Mouse (Mus musculus) kidney, adult 11 months (tissue): ENCODE data around the gene Gm4131.

Experiments
- DNase-seq: peaks from one replicate; pipeline ENCODE4 v3.0.0; 2022

Gene Gm4131

DNA sequence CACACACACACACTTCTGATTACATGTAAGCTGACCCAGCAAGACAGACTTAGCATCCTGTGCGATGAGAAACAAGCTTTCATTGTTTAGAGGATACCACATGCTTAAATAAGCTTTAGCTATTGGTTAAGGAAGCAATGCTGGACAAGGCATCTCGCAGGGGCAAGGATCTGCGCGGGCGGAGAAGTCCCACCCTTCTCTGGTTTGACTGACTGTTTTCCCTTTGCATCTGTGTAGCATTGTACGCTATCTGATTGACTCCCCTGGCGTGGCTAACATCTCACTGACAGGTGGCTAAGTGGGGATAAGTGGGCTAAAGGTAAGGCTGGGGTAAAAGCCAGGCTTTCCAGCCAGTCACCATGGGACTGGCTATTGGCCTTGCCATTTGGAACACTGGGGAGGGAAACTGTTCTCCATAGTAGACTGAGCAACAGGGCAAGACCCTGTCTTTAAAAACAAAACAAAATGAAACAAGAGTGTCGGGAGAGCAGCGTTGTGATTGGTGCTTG lies 110.4 kb downstream of the Gm4131 start, which contains the start of gene Gucy1b2:
TSS of gene Gucy1b2 (minus strand) at position 51 of the 509 bp plus-strand sequence.
- DNase-seq: no peak

DNA sequence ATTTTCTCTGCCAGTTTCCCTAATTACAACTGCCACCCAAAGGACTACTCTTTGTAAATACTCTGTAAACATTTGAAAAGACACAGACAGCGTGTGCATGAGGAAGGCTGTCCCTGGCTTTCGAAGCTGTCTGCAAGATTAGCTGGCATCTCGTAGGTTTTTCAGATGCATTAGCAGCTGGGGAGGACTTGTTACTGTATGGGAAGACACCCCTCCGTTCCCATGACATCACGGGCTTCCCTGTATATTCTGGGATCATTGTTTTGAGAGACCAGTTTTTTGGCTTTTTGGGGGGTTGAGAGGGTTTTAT lies 111.2 kb downstream of the Gm4131 start:
- DNase-seq: no peak

GRCm38 (mm10) chr14:62454760-62455569 lies 111.8 kb downstream of the Gm4131 start:
- DNase-seq: no peak

GRCm38 (mm10) chr14:62454136-62454535 lies 112.6 kb downstream of the Gm4131 start:
- DNase-seq: peak; percentile 74

DNA sequence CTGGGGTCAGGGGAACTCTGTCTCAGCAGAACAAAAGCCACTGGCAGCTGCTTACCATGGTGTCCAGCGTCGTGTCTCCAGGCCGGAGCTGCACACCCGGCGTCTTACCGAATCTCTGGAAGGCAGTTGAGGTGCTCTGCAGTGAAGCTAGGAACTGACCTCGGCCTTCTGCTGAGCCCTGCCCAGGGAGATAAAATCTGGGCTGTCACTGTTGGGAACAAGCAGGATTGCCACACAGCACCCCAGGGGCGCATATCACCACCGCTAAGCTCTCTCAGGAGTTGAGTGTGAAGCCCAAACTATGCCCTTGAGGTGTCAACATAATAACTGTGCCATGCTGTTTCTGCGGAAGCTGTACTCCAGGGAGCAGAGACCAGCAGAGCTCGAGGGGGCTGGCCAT lies 113.4 kb downstream of the Gm4131 start:
- no peak for DNase-seq

DNA sequence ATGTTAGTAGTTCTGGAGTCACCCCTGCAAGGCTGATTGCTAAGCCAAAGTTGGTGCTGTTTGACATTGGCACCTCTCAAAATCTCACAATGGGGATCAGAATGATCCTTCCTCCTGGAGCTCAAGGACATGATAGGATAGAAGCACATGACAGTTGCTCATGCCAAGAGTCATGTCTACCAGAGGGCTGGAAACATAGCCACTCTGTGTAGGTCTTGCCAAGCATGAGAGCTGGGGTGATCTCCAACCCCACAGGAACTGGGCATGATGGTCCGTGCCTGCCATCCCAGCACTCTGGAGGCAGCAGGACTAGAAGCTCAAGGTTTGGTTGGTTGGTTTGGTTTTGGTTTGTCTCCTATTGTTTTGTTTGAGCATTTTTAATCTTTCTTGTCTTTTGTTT lies 116.0 kb downstream of the Gm4131 start:
- DNase-seq: no peak

DNA sequence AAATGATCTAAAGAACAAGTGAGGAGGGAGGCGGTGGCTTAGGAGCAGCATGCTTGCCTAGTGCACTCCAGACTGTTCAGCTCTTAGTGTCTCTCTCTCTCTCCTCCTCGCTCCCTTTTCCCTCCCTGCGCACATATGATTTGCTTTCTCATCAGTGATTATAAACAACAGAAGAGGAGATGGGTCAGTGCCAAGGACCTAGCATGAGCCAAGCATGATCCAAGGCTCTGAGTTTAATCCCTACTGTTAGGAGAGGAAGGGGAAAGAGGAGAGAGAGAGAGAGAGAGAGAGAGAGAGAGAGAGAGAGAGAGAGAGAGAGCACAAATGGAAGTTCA lies 119.5 kb downstream of the Gm4131 start:
- DNase-seq: no peak

- no peak for DNase-seq
These were observed 120.1 kb downstream of the Gm4131 start for GRCm38 (mm10) chr14:62446385-62447213.

DNA sequence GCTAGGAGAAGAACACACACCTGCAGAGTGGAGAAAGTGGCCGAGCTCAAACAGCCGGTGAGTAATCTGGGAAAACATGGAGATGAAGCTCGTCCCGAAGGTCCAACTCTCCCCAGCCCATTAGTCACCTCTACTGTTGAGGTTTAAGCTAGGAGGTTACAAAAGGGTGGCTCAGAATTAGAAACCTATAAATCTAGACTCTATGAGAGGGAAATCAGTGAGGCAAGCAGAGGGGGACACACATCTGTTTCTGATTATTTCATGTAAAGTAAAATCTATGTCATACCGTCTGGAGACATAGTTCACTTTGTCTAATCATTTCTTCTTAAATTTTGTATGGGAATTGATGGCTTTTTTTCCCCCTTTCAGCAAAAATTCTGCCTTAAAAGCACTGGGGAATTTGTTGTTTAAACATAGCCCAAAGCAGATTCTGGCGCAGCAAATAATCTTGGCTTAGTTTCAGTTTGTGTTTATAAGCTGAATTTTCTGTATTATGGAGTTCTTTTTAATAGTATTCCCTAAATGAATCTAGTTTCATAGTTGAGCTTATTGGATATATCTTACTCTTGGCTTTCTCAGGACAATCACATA lies 122.8 kb downstream of the Gm4131 start:
- no peak for DNase-seq

- peak; percentile 28 for DNase-seq
These were observed 123.8 kb downstream of the Gm4131 start for GRCm38 (mm10) chr14:62442971-62443370.

DNA sequence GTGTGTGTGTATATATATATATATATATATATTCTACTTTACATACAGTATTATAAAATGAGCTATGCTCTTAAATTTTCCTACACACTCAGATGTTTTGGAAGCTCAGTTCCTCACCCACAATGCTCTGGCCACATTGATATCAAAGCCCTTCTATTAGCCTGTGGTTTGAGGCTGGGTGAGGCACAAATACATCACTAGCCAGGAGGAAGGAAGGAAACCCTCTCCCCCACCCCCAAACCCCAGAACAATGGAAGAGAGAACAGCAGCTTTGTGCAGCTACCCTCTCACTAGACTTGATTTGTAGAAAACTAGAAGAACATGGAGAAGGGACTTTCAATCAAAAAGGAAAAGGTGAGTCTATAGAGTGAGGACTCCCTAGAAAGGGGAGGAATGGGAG lies 126.7 kb downstream of the Gm4131 start:
- no peak for DNase-seq

DNA sequence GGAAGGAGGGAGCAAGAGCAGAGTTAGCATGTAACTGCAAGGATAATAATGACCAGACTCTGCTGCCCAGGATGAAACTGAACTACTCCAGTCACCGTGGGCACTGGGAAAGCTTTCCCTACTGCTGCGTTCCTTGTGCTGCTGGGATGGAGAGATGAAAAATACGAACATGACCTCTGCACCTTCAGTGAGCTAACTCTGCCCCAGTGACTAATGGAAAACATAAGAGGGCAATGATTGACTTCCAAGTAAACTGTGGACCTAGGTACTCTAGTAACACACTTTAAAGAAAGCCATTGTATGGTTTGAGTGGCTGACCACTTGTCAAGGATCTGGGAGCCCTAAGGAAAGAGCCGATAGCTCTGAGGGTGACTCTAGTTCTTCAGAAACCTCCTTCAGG lies 128.5 kb downstream of the Gm4131 start:
- DNase-seq: peak; percentile 50

GRCm38 (mm10) chr14:62437806-62438205 lies 128.9 kb downstream of the Gm4131 start:
- DNase-seq: no peak

GRCm38 (mm10) chr14:62425277-62425691 lies 141.4 kb downstream of the Gm4131 start:
- DNase-seq: no peak

- no peak for DNase-seq
These were observed 144.5 kb downstream of the Gm4131 start for GRCm38 (mm10) chr14:62422265-62422664.

DNA sequence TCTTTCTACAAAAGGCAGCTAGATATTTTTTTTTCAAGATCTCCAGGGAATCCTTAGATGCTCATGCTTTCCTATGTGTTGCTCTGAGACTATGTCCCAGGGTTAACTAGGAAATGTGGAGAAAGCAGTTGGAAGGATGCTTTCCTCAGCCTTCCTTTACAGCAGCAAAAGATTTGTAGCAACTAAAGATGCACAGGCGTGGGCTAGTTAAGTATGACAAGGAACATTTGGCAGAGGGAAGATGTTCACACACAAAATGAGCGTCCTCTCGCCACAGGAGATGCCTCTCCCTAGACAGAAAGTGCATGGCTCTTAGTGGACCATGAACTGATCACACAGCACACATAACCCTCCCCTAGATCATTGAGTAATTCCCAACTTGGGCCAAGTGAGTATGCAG lies 149.2 kb downstream of the Gm4131 start:
- DNase-seq: no peak

DNA sequence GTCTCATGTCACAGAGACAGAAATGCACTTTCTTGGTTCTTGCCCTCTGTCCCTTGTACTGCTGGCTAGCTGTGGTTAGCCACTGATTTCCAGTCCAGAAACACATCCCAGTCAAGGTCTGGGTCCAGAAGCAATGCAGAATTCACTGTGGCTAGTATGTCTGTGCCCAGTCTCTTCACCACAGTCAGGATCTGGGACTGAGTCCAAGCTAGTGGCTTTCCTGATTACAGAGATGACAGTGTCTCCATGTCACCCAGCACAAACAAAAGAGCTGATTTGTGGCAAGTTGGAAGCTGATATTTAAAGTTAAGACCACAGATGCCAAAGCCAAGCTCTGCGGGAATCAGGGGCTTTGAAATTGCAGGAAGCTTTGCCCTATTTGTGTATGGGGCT lies 150.0 kb downstream of the Gm4131 start:
- no peak for DNase-seq

- DNase-seq: no peak
These were observed 150.5 kb downstream of the Gm4131 start for GRCm38 (mm10) chr14:62416007-62416741.
